Mouse (Mus musculus) forebrain, postnatal 0 days (tissue): ENCODE data around the gene Mprip. TPM values are rescaled to one million over a fixed set of nuclear protein-coding genes. Genes with fewer than 3 reads are reported as not detected.

Experiments
- ATAC-seq: fragments of 200-750 bp; cut with Nextera tagmentation; 2 replicates; pipeline ENCODE4 v1.8.0; 2017; ENCODE audit warnings: mild to moderate bottlenecking, moderate library complexity
- DNase-seq: peaks from one replicate; pipeline ENCODE4 v3.0.0-alpha.2; 2015
- H3K27ac ChIP-seq: fragments of 300-500 bp; sonication (generic); 2 replicates; pipeline ENCODE4 v1.5.1; 2014; ENCODE audit warnings: low read depth, mild to moderate bottlenecking, antibody characterized with exemption, low read length, moderate library complexity, mixed read lengths
- H3K27me3 ChIP-seq: fragments of 300-500 bp; sonication (generic); 2 replicates; pipeline ENCODE4 v1.6.1; 2014; ENCODE audit warnings: mild to moderate bottlenecking, low read length, mixed read lengths; ENCODE audit not compliant: insufficient read depth
- H3K36me3 ChIP-seq: fragments of 300-500 bp; sonication (generic); 2 replicates; pipeline ENCODE4 v1.6.1; 2014; ENCODE audit warnings: mild to moderate bottlenecking, moderate library complexity; ENCODE audit not compliant: insufficient read depth
- H3K4me1 ChIP-seq: fragments of 300-500 bp; sonication (generic); 2 replicates; pipeline ENCODE4 v1.6.1; 2014; ENCODE audit warnings: antibody characterized with exemption; ENCODE audit not compliant: insufficient read depth
- H3K4me2 ChIP-seq: fragments of 300-500 bp; sonication (generic); 2 replicates; pipeline ENCODE4 v1.6.1; 2014; ENCODE audit warnings: low read depth, mild to moderate bottlenecking, moderate library complexity
- H3K4me3 ChIP-seq: fragments of 300-500 bp; sonication (generic); 2 replicates; pipeline ENCODE4 v1.5.1; 2014; ENCODE audit warnings: low read depth, low read length, mixed read lengths
- H3K9ac ChIP-seq: fragments of 300-500 bp; sonication (generic); 2 replicates; pipeline ENCODE4 v1.6.1; 2014; ENCODE audit warnings: mild to moderate bottlenecking
- H3K9me3 ChIP-seq: fragments of 300-500 bp; sonication (generic); 2 replicates; pipeline ENCODE4 v1.6.1; 2016; ENCODE audit warnings: low read length
- CTCF ChIP-seq: sonication (generic); IDR thresholded peaks from 2 replicates; pipeline ENCODE4 v1.5.1; 2016; ENCODE audit warnings: antibody characterized with exemption, control low read depth, low read depth
- WGBS: fragments of 180-500 bp; shearing (Covaris S2); extraction: QIAGEN DNeasy Blood & Tissue Kit; methylation state at CpG from one replicate; pipeline ENCODE4 v1.1.7; 2014; 5-methylcytosine and 5-hydroxymethylcytosine counted together
- polyA plus RNA-seq: library from polyadenylated mRNA; unstranded; fragments of >200 nt; fragmentation: Nextera tagmentation; extraction: Ambion mirVana; gene quantifications from 2 replicates; pipeline ENCODE4 v1.2.1, GENCODE M21; 2015
- total RNA-seq: library from RNA; depleted of rRNA; stranded (reverse); fragments of >200 nt; gene quantifications from 2 replicates; pipeline ENCODE4 v1.2.3, GENCODE M21; 2014

Mprip gene
- total and polyA plus RNA-seq, 2 experiments from 2014 or later = 62.0 to 191 TPM

- H3K9me3 ChIP-seq = no peaks in the 10 kb centered on the region
- peak overlapping the region; percentile 35 for H3K4me2 ChIP-seq
- no peak overlapping the region for H3K4me3 ChIP-seq
- WGBS = 8% methylated on average over 11 of the region's 11 CpGs
- H3K27me3 ChIP-seq = no peaks in the 10 kb centered on the region
- no peak for TF ChIP-seq CTCF
- no peaks in the 10 kb centered on the region; the same call in 1 of the 2 replicates for H3K36me3 ChIP-seq
- DNase-seq = peak; percentile 82
- H3K4me1 ChIP-seq = peaks cover 16% of the 10 kb centered on the region
- H3K9ac ChIP-seq = peak overlapping the region; percentile 44
- peak; percentile 90 for ATAC-seq
- peak overlapping the region; percentile 87 for H3K27ac ChIP-seq
Observed at GRCm38 (mm10) chr11:59707931-59708611, 47.0 kb downstream of the Mprip start.

GRCm38 (mm10) chr11:59715424-59715840 lies 54.3 kb downstream of the Mprip start:
- Histone ChIP-seq H3K27me3 (no peaks in the 10 kb centered on the region), H3K27ac (no peak overlapping the region), H3K4me2 (no peak overlapping the region), H3K9me3 (no peaks in the 10 kb centered on the region), H3K36me3 (no peaks in the 10 kb centered on the region), H3K9ac (no peak overlapping the region), H3K4me1 (no peaks in the 10 kb centered on the region), H3K4me3 (no peak overlapping the region)
- no peak for TF ChIP-seq CTCF
- ATAC-seq (no peak), DNase-seq (no peak)
- WGBS = 77% methylated on average over 3 of the region's 3 CpGs

GRCm38 (mm10) chr11:59717801-59718291 lies 56.7 kb downstream of the Mprip start:
- no peak overlapping the region for H3K4me2 ChIP-seq
- H3K9me3 ChIP-seq = no peaks in the 10 kb centered on the region
- WGBS = 83% methylated on average over 4 of the region's 4 CpGs
- no peak overlapping the region for H3K27ac ChIP-seq
- no peak for TF ChIP-seq CTCF
- no peaks in the 10 kb centered on the region for H3K36me3 ChIP-seq
- DNase-seq (no peak), ATAC-seq (no peak; the same call in 1 of the 2 replicates)
- 0 out of 2 replicates have a peak, but pooled peaks cover 2% of the 10 kb centered on the region for H3K4me1 ChIP-seq
- no peaks in the 10 kb centered on the region for H3K27me3 ChIP-seq
- H3K9ac ChIP-seq = no peak overlapping the region
- H3K4me3 ChIP-seq = no peak overlapping the region

DNA sequence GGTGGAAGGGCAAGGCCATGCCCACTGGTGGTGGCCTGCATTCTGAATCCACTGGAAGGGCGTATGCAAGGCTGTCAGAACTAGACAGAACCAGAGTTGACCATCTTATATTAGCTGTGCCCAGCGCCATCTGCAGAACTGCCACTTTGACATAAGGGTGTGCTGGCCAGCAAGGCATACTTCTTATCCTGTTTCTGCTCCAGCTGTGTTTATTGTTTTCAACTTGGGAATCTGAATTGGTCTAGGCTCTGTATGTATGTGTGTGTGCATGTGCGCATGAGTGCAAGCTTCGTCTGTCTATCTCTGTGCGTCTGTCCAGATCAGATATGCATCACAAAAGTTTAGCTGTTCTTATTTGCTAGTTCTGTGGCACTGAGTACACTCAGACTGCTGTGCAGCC lies 58.1 kb downstream of the Mprip start:
- 83% methylated on average over 5 of the region's 5 CpGs for WGBS
- ATAC-seq (no peak), DNase-seq (no peak)
- H3K9me3 ChIP-seq = no peaks in the 10 kb centered on the region
- H3K4me1 ChIP-seq = 0 out of 2 replicates have a peak, but pooled peaks cover 2% of the 10 kb centered on the region
- no peaks in the 10 kb centered on the region for H3K36me3 ChIP-seq
- H3K9ac ChIP-seq = no peak overlapping the region
- H3K27ac ChIP-seq = no peak overlapping the region
- no peaks in the 10 kb centered on the region for H3K27me3 ChIP-seq
- no peak for TF ChIP-seq CTCF
- H3K4me2 ChIP-seq = no peak overlapping the region
- no peak overlapping the region for H3K4me3 ChIP-seq

DNA sequence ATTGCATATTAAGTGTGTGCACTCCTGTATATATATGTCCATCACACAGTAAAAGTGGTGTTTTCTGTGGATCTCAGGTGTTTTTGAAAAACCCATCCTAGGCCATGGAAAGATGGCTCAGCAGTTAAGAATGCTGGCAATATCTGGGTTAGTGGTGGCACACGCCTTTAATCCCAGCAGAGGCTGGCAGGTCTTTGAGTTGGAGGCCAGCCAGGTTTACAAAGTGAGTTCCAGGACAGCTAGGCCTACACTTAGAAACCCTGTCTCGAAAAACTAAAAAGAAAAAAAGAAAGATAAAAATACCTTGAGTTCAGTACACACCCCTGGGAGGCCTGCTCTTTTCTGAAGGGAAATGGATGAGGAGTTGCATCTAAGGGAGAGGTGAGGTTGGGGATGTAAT lies 60.3 kb downstream of the Mprip start:
- H3K4me2 ChIP-seq = no peak overlapping the region
- ATAC-seq (no peak), DNase-seq (no peak)
- WGBS = 43% methylated on average over 2 of the region's 2 CpGs
- no peaks in the 10 kb centered on the region for H3K36me3 ChIP-seq
- H3K27me3 ChIP-seq = no peaks in the 10 kb centered on the region
- H3K9me3 ChIP-seq = no peaks in the 10 kb centered on the region
- H3K4me1 ChIP-seq = 0 out of 2 replicates have a peak, but pooled peaks cover 2% of the 10 kb centered on the region
- H3K9ac ChIP-seq = no peak overlapping the region
- TF ChIP-seq CTCF = no peak
- no peak overlapping the region for H3K27ac ChIP-seq
- H3K4me3 ChIP-seq = no peak overlapping the region

DNA sequence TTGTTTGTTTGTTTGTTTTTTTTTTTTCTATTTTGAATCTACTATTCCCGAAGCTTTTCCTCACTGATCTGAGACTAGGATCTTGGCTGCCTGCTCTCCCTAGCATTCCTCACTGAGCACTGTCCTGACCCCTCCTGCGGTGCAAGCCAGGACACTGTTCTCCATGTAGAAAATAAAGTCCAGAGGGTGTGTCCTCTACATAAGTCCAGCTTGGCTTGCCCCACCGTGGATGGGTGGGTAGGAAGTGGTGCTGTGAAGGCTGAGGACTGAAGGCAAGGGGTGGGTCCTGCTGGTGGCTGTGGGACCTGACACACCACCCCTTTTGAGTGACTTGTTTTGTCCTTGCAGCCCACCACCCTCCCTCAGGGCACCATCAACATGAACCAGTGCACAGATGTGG lies 66.1 kb downstream of the Mprip start:
- H3K4me3 ChIP-seq = no peak overlapping the region
- H3K36me3 ChIP-seq = peaks cover 29% of the 10 kb centered on the region
- H3K4me2 ChIP-seq = no peak overlapping the region
- ATAC-seq = no peak
- no peak for TF ChIP-seq CTCF
- DNase-seq = no peak
- 86% methylated on average over 3 of the region's 3 CpGs for WGBS
- H3K9ac ChIP-seq = no peak overlapping the region
- no peaks in the 10 kb centered on the region for H3K27me3 ChIP-seq
- peaks cover 4% of the 10 kb centered on the region for H3K4me1 ChIP-seq
- no peak overlapping the region for H3K27ac ChIP-seq
- H3K9me3 ChIP-seq = no peaks in the 10 kb centered on the region

DNA sequence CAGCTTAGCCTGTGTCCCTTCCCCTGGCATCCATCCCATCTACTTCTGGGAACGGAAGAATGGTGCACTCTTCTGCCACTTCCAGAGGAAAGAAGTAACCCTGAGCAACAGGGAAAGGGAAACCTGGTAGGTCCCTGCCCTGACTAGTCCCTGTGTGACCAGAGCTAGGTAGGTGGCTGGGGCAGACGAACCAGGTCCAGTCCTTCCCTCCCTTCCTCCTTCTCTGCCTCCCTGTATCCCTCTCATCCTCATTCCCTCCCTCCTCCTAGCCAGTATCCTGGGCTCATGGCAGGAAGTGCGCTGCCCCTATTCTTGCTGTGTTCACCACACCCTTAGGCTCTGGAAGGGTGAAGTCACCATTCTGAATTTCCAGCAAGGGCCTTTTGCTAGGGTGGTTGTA lies 70.7 kb downstream of the Mprip start:
- DNase-seq = no peak
- no peaks in the 10 kb centered on the region for H3K27me3 ChIP-seq
- peaks cover 11% of the 10 kb centered on the region for H3K4me1 ChIP-seq
- TF ChIP-seq CTCF = no peak
- no peak overlapping the region for H3K4me3 ChIP-seq
- ATAC-seq = no peak
- peaks cover 47% of the 10 kb centered on the region for H3K36me3 ChIP-seq
- no peaks in the 10 kb centered on the region for H3K9me3 ChIP-seq
- H3K27ac ChIP-seq = peak overlapping the region; percentile 69; the same call in 1 of the 2 replicates
- H3K9ac ChIP-seq = no peak overlapping the region
- no peak overlapping the region for H3K4me2 ChIP-seq
- WGBS = 83% methylated on average over 3 of the region's 3 CpGs
